Comparison of ENCODE assay signal across 15 mouse cellular contexts in the genomic region with DNA sequence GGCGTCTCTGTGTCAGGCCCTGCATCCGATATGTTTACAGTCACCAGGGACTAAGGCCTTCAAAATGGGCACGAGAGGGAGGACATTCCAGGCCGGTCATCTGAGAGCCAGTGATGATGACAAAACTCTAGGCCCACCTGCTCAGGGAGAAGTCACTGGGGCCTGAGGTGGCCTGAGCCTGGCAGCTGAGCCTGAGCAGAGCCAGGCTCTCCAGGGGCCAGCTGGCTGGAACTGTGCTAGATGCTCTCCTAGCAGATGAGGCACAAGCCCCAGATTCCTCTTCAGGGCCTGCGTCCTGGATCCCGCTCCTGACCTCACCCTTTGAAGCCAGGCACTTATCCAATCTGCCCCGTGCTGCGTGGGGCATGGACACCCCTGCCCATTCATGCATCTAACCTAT. TPM values are rescaled to one million over a fixed set of nuclear protein-coding genes. Genes with fewer than 3 reads are reported as not detected.
A peak's percentile ranks its signal among the peaks of the same experiment; 100 is the strongest.
DNase-seq lines count a peak whose midpoint lies in the region; ATAC-seq lines count a peak whose summit lies in the region.
"Had no signal": no experiment of that assay in that cellular context is flagged by ENCODE, and none has a peak within 500 bp of the region (broad histone marks: within the 10 kb centered on the region; RNA-seq: fewer than 3 reads in every experiment).

No protein-coding gene starts in this region.

- WGBS in heart, embryonic 10.5 days: 61% methylated on average over 8 of the region's 8 CpGs
- 79% methylated on average over 8 of the region's 8 CpGs for WGBS in hindbrain, embryonic 16.5 days
- 73% methylated on average over 8 of the region's 8 CpGs for WGBS in hindbrain, embryonic 12.5 days

- no peak overlapping the region for H3K4me3 ChIP-seq in heart, embryonic 10.5 days
- no peak overlapping the region for H3K4me3 ChIP-seq in hindbrain, embryonic 16.5 days (ENCODE audit: low read length)
- H3K4me3 ChIP-seq in hindbrain, embryonic 12.5 days: no peak overlapping the region
- H3K4me3 ChIP-seq: embryonic facial prominence, embryonic 13.5 days; liver, embryonic 13.5 days had no signal

- no peak overlapping the region for H3K4me2 ChIP-seq in hindbrain, embryonic 16.5 days (ENCODE audit: low read length)
- H3K4me2 ChIP-seq in hindbrain, embryonic 12.5 days (replicated peaks): no peak overlapping the region
- H3K4me2 ChIP-seq: embryonic facial prominence, embryonic 13.5 days; liver, embryonic 13.5 days had no signal

- H3K9ac ChIP-seq in hindbrain, embryonic 16.5 days (ENCODE audit: low read depth, low read length): 0 out of 2 replicates have a peak overlapping the region, but pooled peaks have one; percentile 1
- H3K9ac ChIP-seq in hindbrain, embryonic 12.5 days: no peak overlapping the region
- H3K9ac ChIP-seq: embryonic facial prominence, embryonic 13.5 days; liver, embryonic 13.5 days had no signal

- H3K27me3 ChIP-seq in heart, embryonic 10.5 days (ENCODE audit: insufficient read depth, poor library complexity, severe bottlenecking): no peaks in the 10 kb centered on the region
- H3K27me3 ChIP-seq in hindbrain, embryonic 16.5 days (replicated peaks; ENCODE audit: control insufficient read depth, insufficient read depth, low read length): no peaks in the 10 kb centered on the region
- no peaks in the 10 kb centered on the region; the same call in 1 of the 2 replicates for H3K27me3 ChIP-seq in hindbrain, embryonic 12.5 days
- H3K27me3 ChIP-seq: embryonic facial prominence, embryonic 13.5 days; liver, embryonic 13.5 days had no signal

- H3K4me1 ChIP-seq in heart, embryonic 10.5 days: peaks cover 17% of the 10 kb centered on the region
- 0 out of 2 replicates have a peak, but pooled peaks cover 3% of the 10 kb centered on the region for H3K4me1 ChIP-seq in hindbrain, embryonic 16.5 days (ENCODE audit: control insufficient read depth, insufficient read depth, low read depth, low read length)
- peaks cover 15% of the 10 kb centered on the region for H3K4me1 ChIP-seq in hindbrain, embryonic 12.5 days
- H3K4me1 ChIP-seq: embryonic facial prominence, embryonic 13.5 days; liver, embryonic 13.5 days had no signal

- no peak for ATAC-seq in hindbrain, embryonic 16.5 days
- no peak for ATAC-seq in hindbrain, embryonic 12.5 days (ENCODE audit: low FRiP score)

- no peaks in the 10 kb centered on the region for H3K9me3 ChIP-seq in heart, embryonic 10.5 days
- H3K9me3 ChIP-seq in hindbrain, embryonic 16.5 days (ENCODE audit: control insufficient read depth, low read length): no peaks in the 10 kb centered on the region
- H3K9me3 ChIP-seq in hindbrain, embryonic 12.5 days (replicated peaks): no peaks in the 10 kb centered on the region
- H3K9me3 ChIP-seq: embryonic facial prominence, embryonic 13.5 days; liver, embryonic 13.5 days had no signal

- no peaks in the 10 kb centered on the region for H3K36me3 ChIP-seq in heart, embryonic 10.5 days
- H3K36me3 ChIP-seq in hindbrain, embryonic 16.5 days (ENCODE audit: control insufficient read depth, insufficient read depth, low read length): no peaks in the 10 kb centered on the region
- no peaks in the 10 kb centered on the region for H3K36me3 ChIP-seq in hindbrain, embryonic 12.5 days
- H3K36me3 ChIP-seq: embryonic facial prominence, embryonic 13.5 days; liver, embryonic 13.5 days had no signal

- intact Hi-C loops in left cerebral cortex, postnatal 36 days (cut with DNase I): loop anchor here (1.0 kb wide), 1 partner anchor 630 kb away; no protein-coding TSS in a partner anchor

- no peak for DNase-seq in heart, embryonic 10.5 days (ENCODE audit: low spot score)
- no peak for DNase-seq in heart, adult 9 months (ENCODE audit: low spot score in 2 of 2)
- peak; percentile 56 for DNase-seq in gastrocnemius, adult 18-20 months (ENCODE audit: low spot score)
- DNase-seq in gastrocnemius, postnatal 25 days: peak; percentile 74
- no peak for DNase-seq in left cerebral cortex, postnatal 36 days (ENCODE audit: low spot score in 2 of 2)
- DNase-seq: cerebellum, adult 18-20 months; kidney, adult 18-20 months; layer of hippocampus, postnatal 36 days; left cerebral cortex, postnatal 4 days; liver, embryonic 13.5 days; lung, postnatal 10 days; right cerebral cortex, postnatal 14 days had no signal

- peak overlapping the region; percentile 38; the same call in 1 of the 2 replicates for H3K27ac ChIP-seq in heart, embryonic 10.5 days
- no peak overlapping the region for H3K27ac ChIP-seq in hindbrain, embryonic 16.5 days (ENCODE audit: low read depth, low read length)
- H3K27ac ChIP-seq in hindbrain, embryonic 12.5 days: no peak overlapping the region
- H3K27ac ChIP-seq: embryonic facial prominence, embryonic 13.5 days; liver, embryonic 13.5 days had no signal

RNA-seq across cellular contexts. Expression of a gene that starts 9.3 kb away (rescaled TPM):
- polyA plus RNA-seq in heart, embryonic 10.5 days (2016; fragmentation: Nextera tagmentation; extraction: Ambion mirVana): 1.8 and 1.9 TPM in 2 replicates
- polyA plus RNA-seq in hindbrain, embryonic 16.5 days (2015; fragmentation: Nextera tagmentation; extraction: Ambion mirVana): 4.7 and 5.4 TPM in 2 replicates
- 4.6 and 4.9 TPM in 2 replicates for polyA plus RNA-seq in hindbrain, embryonic 12.5 days (2016; fragmentation: Nextera tagmentation; extraction: Ambion mirVana)
- 10 to 100 TPM; 25.0 to 28.4 TPM for total RNA-seq in gastrocnemius, adult 18-20 months (2021)
- 10 to 100 TPM; 12.6 to 19.4 TPM for total RNA-seq in gastrocnemius, postnatal 25 days (2021)
- total RNA-seq in left cerebral cortex, postnatal 36 days (2021): 10 to 100 TPM; 69.3 to 69.7 TPM

Comparison
In these comparisons a context has a peak if more than half of its experiments do, and no peak if none do; other contexts are left out.
1. DNase-seq: peak in gastrocnemius, adult 18-20 months (single experiment) and gastrocnemius, postnatal 25 days (single experiment); none in heart, embryonic 10.5 days (single experiment), heart, adult 9 months (0 of 2) and left cerebral cortex, postnatal 36 days (0 of 2).